10 mouse cellular contexts compared by ENCODE assay signal in the genomic region with DNA sequence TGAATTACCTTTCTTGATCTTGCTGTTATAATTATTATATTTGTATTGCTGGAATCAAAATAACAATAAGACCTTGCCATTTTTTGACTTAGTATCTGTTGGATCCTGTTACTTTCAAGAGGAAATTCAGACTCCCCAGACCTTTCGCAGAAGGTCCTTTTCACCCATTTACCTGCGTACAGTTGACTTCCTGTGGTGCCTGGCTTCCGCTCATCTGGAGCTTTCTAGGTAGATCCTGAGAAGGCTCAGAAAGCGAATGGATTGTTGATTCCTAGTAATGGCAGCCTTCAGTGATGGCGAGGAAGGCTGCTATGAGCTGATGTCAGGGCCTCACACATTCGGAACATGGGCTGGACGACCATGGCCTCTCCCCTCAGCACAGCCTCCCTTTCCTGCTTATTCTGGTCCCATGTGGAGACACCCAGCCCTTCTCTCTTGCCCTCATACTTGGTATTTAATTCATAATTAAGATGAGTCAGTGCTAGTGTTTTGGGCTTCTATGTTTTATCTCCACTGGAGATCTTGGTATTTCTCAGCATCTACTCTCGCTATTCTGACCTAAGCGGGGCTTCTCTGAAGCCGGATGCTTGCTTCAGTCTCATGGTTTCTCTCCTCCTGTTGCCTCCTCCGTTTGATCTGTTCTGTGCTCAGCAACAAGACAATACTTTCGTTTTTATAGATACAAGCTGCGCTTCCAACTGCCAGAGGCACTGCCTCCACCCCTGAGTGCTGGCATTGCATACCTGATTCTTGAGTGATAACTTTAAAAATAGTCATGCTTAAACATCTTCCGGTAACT. TPM values are rescaled to one million over a fixed set of nuclear protein-coding genes. Genes with fewer than 3 reads are reported as not detected.
DNase-seq lines count a peak whose midpoint lies in the region; ATAC-seq lines count a peak whose summit lies in the region.
"Had no signal": no experiment of that assay in that cellular context is flagged by ENCODE, and none has a peak within 500 bp of the region (broad histone marks: within the 10 kb centered on the region; RNA-seq: fewer than 3 reads in every experiment).

No protein-coding gene starts in this region.

- H3K9ac ChIP-seq in forebrain, embryonic 12.5 days, result no peak overlapping the region
- H3K9ac ChIP-seq in forebrain, embryonic 11.5 days (ENCODE audit: low read length), result no peak overlapping the region
- H3K9ac ChIP-seq in midbrain, embryonic 16.5 days (ENCODE audit: low read depth, low read length), result no peak overlapping the region
- H3K9ac ChIP-seq in limb, embryonic 12.5 days (replicated peaks), result no peak overlapping the region
- no peak overlapping the region for H3K9ac ChIP-seq in neural tube, embryonic 14.5 days (replicated peaks; ENCODE audit: low read depth, low read length)

- ATAC-seq in forebrain, embryonic 12.5 days (ENCODE audit: low FRiP score), result no peak
- ATAC-seq in forebrain, embryonic 11.5 days (replicated peaks; ENCODE audit: low FRiP score), result no peak
- ATAC-seq in midbrain, embryonic 16.5 days, result no peak
- no peak for ATAC-seq in limb, embryonic 12.5 days (ENCODE audit: insufficient number of reproducible peaks, insufficient read depth, low FRiP score, low TSS enrichment, low read depth)
- no peak for ATAC-seq in neural tube, embryonic 14.5 days (ENCODE audit: low read depth)

- H3K4me3 ChIP-seq in forebrain, embryonic 12.5 days (replicated peaks), result peak overlapping the region; percentile 88; the same call in 1 of the 2 replicates
- no peak overlapping the region for H3K4me3 ChIP-seq in forebrain, embryonic 11.5 days (ENCODE audit: low read depth, low read length)
- peak overlapping the region; percentile 99 for H3K4me3 ChIP-seq in midbrain, embryonic 10.5 days
- H3K4me3 ChIP-seq in midbrain, embryonic 16.5 days (ENCODE audit: low read depth, low read length), result no peak overlapping the region
- H3K4me3 ChIP-seq in limb, embryonic 12.5 days (replicated peaks), result peak overlapping the region; percentile 99
- no peak overlapping the region for H3K4me3 ChIP-seq in neural tube, embryonic 14.5 days (ENCODE audit: low read depth, low read length)

- peaks cover 50% of the 10 kb centered on the region for H3K36me3 ChIP-seq in forebrain, embryonic 12.5 days (replicated peaks)
- peaks cover 5% of the 10 kb centered on the region; the same call in 1 of the 2 replicates for H3K36me3 ChIP-seq in forebrain, embryonic 11.5 days (ENCODE audit: control insufficient read depth, insufficient read depth, low read length)
- H3K36me3 ChIP-seq in midbrain, embryonic 10.5 days, result peaks cover 67% of the 10 kb centered on the region
- H3K36me3 ChIP-seq in midbrain, embryonic 16.5 days (ENCODE audit: control insufficient read depth, insufficient read depth, low read length), result peaks cover 20% of the 10 kb centered on the region
- H3K36me3 ChIP-seq in limb, embryonic 12.5 days, result peaks cover 55% of the 10 kb centered on the region
- H3K36me3 ChIP-seq in neural tube, embryonic 14.5 days (ENCODE audit: control insufficient read depth, insufficient read depth, low read length), result peaks cover 37% of the 10 kb centered on the region

- H3K27ac ChIP-seq in forebrain, embryonic 12.5 days, result no peak overlapping the region
- H3K27ac ChIP-seq in forebrain, embryonic 11.5 days (ENCODE audit: low read depth, low read length), result no peak overlapping the region
- H3K27ac ChIP-seq in midbrain, embryonic 10.5 days (replicated peaks), result no peak overlapping the region
- H3K27ac ChIP-seq in midbrain, embryonic 16.5 days (ENCODE audit: low read length), result no peak overlapping the region
- H3K27ac ChIP-seq in limb, embryonic 12.5 days, result no peak overlapping the region
- H3K27ac ChIP-seq in neural tube, embryonic 14.5 days (ENCODE audit: low read depth, low read length), result no peak overlapping the region

- 93% methylated on average over 14 of the region's 14 CpGs for WGBS in forebrain, embryonic 12.5 days
- WGBS in forebrain, embryonic 11.5 days, result 91% methylated on average over 14 of the region's 14 CpGs
- WGBS in midbrain, embryonic 10.5 days, result 92% methylated on average over 14 of the region's 14 CpGs
- 90% methylated on average over 14 of the region's 14 CpGs for WGBS in midbrain, embryonic 16.5 days
- 92% methylated on average over 14 of the region's 14 CpGs for WGBS in limb, embryonic 12.5 days
- 95% methylated on average over 14 of the region's 14 CpGs for WGBS in neural tube, embryonic 14.5 days

- no peaks in the 10 kb centered on the region for H3K27me3 ChIP-seq in forebrain, embryonic 12.5 days
- H3K27me3 ChIP-seq in forebrain, embryonic 11.5 days (ENCODE audit: control insufficient read depth, insufficient read depth, low read length), result no peaks in the 10 kb centered on the region
- no peaks in the 10 kb centered on the region for H3K27me3 ChIP-seq in midbrain, embryonic 10.5 days (ENCODE audit: low read depth, poor library complexity, severe bottlenecking)
- no peaks in the 10 kb centered on the region for H3K27me3 ChIP-seq in midbrain, embryonic 16.5 days (ENCODE audit: control insufficient read depth, insufficient read depth, low read depth, low read length)
- H3K27me3 ChIP-seq in limb, embryonic 12.5 days, result no peaks in the 10 kb centered on the region
- no peaks in the 10 kb centered on the region for H3K27me3 ChIP-seq in neural tube, embryonic 14.5 days (ENCODE audit: control insufficient read depth, insufficient read depth, low read length)

- H3K4me1 ChIP-seq in forebrain, embryonic 12.5 days, result peaks cover 19% of the 10 kb centered on the region
- H3K4me1 ChIP-seq in forebrain, embryonic 11.5 days (replicated peaks; ENCODE audit: control insufficient read depth, insufficient read depth, low read length), result peaks cover 4% of the 10 kb centered on the region; the same call in 1 of the 2 replicates
- peaks cover 22% of the 10 kb centered on the region for H3K4me1 ChIP-seq in midbrain, embryonic 10.5 days
- H3K4me1 ChIP-seq in midbrain, embryonic 16.5 days (ENCODE audit: control insufficient read depth, insufficient read depth, low read length), result peaks cover 15% of the 10 kb centered on the region
- H3K4me1 ChIP-seq in limb, embryonic 12.5 days (replicated peaks), result peaks cover 14% of the 10 kb centered on the region
- H3K4me1 ChIP-seq in neural tube, embryonic 14.5 days (ENCODE audit: control insufficient read depth, insufficient read depth, low read length), result peaks cover 13% of the 10 kb centered on the region

- H3K4me2 ChIP-seq in forebrain, embryonic 12.5 days, result peak overlapping the region; percentile 71
- no peak overlapping the region for H3K4me2 ChIP-seq in forebrain, embryonic 11.5 days (ENCODE audit: low read depth, low read length, severe bottlenecking)
- no peak overlapping the region; the same call in 1 of the 2 replicates for H3K4me2 ChIP-seq in midbrain, embryonic 16.5 days (ENCODE audit: low read length)
- peak overlapping the region; percentile 87 for H3K4me2 ChIP-seq in limb, embryonic 12.5 days
- H3K4me2 ChIP-seq in neural tube, embryonic 14.5 days (ENCODE audit: low read depth, low read length), result peak overlapping the region; percentile 87; the same call in 1 of the 2 replicates

- H3K9me3 ChIP-seq in forebrain, embryonic 12.5 days, result no peaks in the 10 kb centered on the region
- no peaks in the 10 kb centered on the region for H3K9me3 ChIP-seq in forebrain, embryonic 11.5 days (ENCODE audit: control insufficient read depth, low read length)
- no peaks in the 10 kb centered on the region for H3K9me3 ChIP-seq in midbrain, embryonic 10.5 days (replicated peaks)
- H3K9me3 ChIP-seq in midbrain, embryonic 16.5 days (replicated peaks; ENCODE audit: control insufficient read depth, low read length, poor library complexity, severe bottlenecking), result no peaks in the 10 kb centered on the region
- no peaks in the 10 kb centered on the region for H3K9me3 ChIP-seq in limb, embryonic 12.5 days
- no peaks in the 10 kb centered on the region for H3K9me3 ChIP-seq in neural tube, embryonic 14.5 days (ENCODE audit: control insufficient read depth, low read length)

- no peak for DNase-seq in forebrain, embryonic 11.5 days (ENCODE audit: low spot score)
- DNase-seq in midbrain, embryonic 10.5 days (ENCODE audit: low spot score), result no peak
- DNase-seq in kidney, adult 18-20 months, result no peak
- no peak for DNase-seq in frontal cortex, adult 2 months (ENCODE audit: extremely low spot score in 1 of 2, low spot score in 1 of 2)
- DNase-seq: adrenal gland, postnatal 10 days; heart, postnatal 36 days had no signal

RNA-seq across cellular contexts. Expression of gene Ddx46, which starts 1.6 kb away (rescaled TPM):
- 47.4 and 52.4 TPM in 2 replicates for polyA plus RNA-seq in forebrain, embryonic 12.5 days (2016; fragmentation: Nextera tagmentation; extraction: Ambion mirVana)
- 56.8 and 58.2 TPM in 2 replicates for polyA plus RNA-seq in forebrain, embryonic 11.5 days (2014; fragmentation: Nextera tagmentation; extraction: Ambion mirVana)
- 37.3 and 41.4 TPM in 2 replicates for polyA plus RNA-seq in midbrain, embryonic 10.5 days (2016; fragmentation: Nextera tagmentation; extraction: Ambion mirVana)
- polyA plus RNA-seq in midbrain, embryonic 16.5 days (2015; fragmentation: Nextera tagmentation; extraction: Ambion mirVana), result 25.7 and 28.3 TPM in 2 replicates
- 45.1 and 45.3 TPM in 2 replicates for polyA plus RNA-seq in limb, embryonic 12.5 days (2016; fragmentation: Nextera tagmentation; extraction: Ambion mirVana)
- 31.2 and 35.4 TPM in 2 replicates for polyA plus RNA-seq in neural tube, embryonic 14.5 days (2014; fragmentation: Nextera tagmentation; extraction: Ambion mirVana)
- polyA plus RNA-seq in frontal cortex, adult 2 months (2012; rRNA removed), result 51.7 and 54.2 TPM in 2 replicates

RNA-seq across cellular contexts. Expression of gene Caml, which starts 13.6 kb away (rescaled TPM):
- polyA plus RNA-seq in forebrain, embryonic 12.5 days (2016; fragmentation: Nextera tagmentation; extraction: Ambion mirVana), result 68.1 and 73.2 TPM in 2 replicates
- 65.4 and 69.7 TPM in 2 replicates for polyA plus RNA-seq in forebrain, embryonic 11.5 days (2014; fragmentation: Nextera tagmentation; extraction: Ambion mirVana)
- polyA plus RNA-seq in midbrain, embryonic 10.5 days (2016; fragmentation: Nextera tagmentation; extraction: Ambion mirVana), result 59.1 and 60.8 TPM in 2 replicates
- 102 and 112 TPM in 2 replicates for polyA plus RNA-seq in midbrain, embryonic 16.5 days (2015; fragmentation: Nextera tagmentation; extraction: Ambion mirVana)
- polyA plus RNA-seq in limb, embryonic 12.5 days (2016; fragmentation: Nextera tagmentation; extraction: Ambion mirVana), result 59.1 and 60.5 TPM in 2 replicates
- 112 and 118 TPM in 2 replicates for polyA plus RNA-seq in neural tube, embryonic 14.5 days (2014; fragmentation: Nextera tagmentation; extraction: Ambion mirVana)
- polyA plus RNA-seq in frontal cortex, adult 2 months (2012; rRNA removed), result 67.9 and 74.5 TPM in 2 replicates

RNA-seq across cellular contexts. Expression of gene B4galt7, which starts 36.7 kb away (rescaled TPM):
- polyA plus RNA-seq in forebrain, embryonic 12.5 days (2016; fragmentation: Nextera tagmentation; extraction: Ambion mirVana), result 31.4 and 31.7 TPM in 2 replicates
- polyA plus RNA-seq in forebrain, embryonic 11.5 days (2014; fragmentation: Nextera tagmentation; extraction: Ambion mirVana), result 24.5 and 25.6 TPM in 2 replicates
- 30.5 and 37.6 TPM in 2 replicates for polyA plus RNA-seq in midbrain, embryonic 10.5 days (2016; fragmentation: Nextera tagmentation; extraction: Ambion mirVana)
- 42.7 and 46.1 TPM in 2 replicates for polyA plus RNA-seq in midbrain, embryonic 16.5 days (2015; fragmentation: Nextera tagmentation; extraction: Ambion mirVana)
- polyA plus RNA-seq in limb, embryonic 12.5 days (2016; fragmentation: Nextera tagmentation; extraction: Ambion mirVana), result 31.5 and 34.7 TPM in 2 replicates
- 32.7 and 40.4 TPM in 2 replicates for polyA plus RNA-seq in neural tube, embryonic 14.5 days (2014; fragmentation: Nextera tagmentation; extraction: Ambion mirVana)
- 30.3 and 33.1 TPM in 2 replicates for polyA plus RNA-seq in frontal cortex, adult 2 months (2012; rRNA removed)

RNA-seq across cellular contexts. Expression of gene B230219D22Rik, which starts 56.5 kb away (rescaled TPM):
- 68.7 and 71.2 TPM in 2 replicates for polyA plus RNA-seq in forebrain, embryonic 12.5 days (2016; fragmentation: Nextera tagmentation; extraction: Ambion mirVana)
- polyA plus RNA-seq in forebrain, embryonic 11.5 days (2014; fragmentation: Nextera tagmentation; extraction: Ambion mirVana), result 68.4 and 74.3 TPM in 2 replicates
- polyA plus RNA-seq in midbrain, embryonic 10.5 days (2016; fragmentation: Nextera tagmentation; extraction: Ambion mirVana), result 48.3 and 52.1 TPM in 2 replicates
- 82.3 and 84.5 TPM in 2 replicates for polyA plus RNA-seq in midbrain, embryonic 16.5 days (2015; fragmentation: Nextera tagmentation; extraction: Ambion mirVana)
- polyA plus RNA-seq in limb, embryonic 12.5 days (2016; fragmentation: Nextera tagmentation; extraction: Ambion mirVana), result 78.7 and 84.5 TPM in 2 replicates
- polyA plus RNA-seq in neural tube, embryonic 14.5 days (2014; fragmentation: Nextera tagmentation; extraction: Ambion mirVana), result 97.6 and 107 TPM in 2 replicates
- polyA plus RNA-seq in frontal cortex, adult 2 months (2012; rRNA removed), result 63.2 and 66.6 TPM in 2 replicates

Comparison
In these comparisons a context has a peak if more than half of its experiments do, and no peak if none do; other contexts are left out.
1. H3K4me2 ChIP-seq: peak in forebrain, embryonic 12.5 days (single experiment), limb, embryonic 12.5 days (single experiment) and neural tube, embryonic 14.5 days (single experiment); none in forebrain, embryonic 11.5 days (single experiment) and midbrain, embryonic 16.5 days (single experiment).
2. H3K4me3 ChIP-seq: peak in forebrain, embryonic 12.5 days (single experiment), midbrain, embryonic 10.5 days (single experiment) and limb, embryonic 12.5 days (single experiment); none in forebrain, embryonic 11.5 days (single experiment), midbrain, embryonic 16.5 days (single experiment) and neural tube, embryonic 14.5 days (single experiment).